Mouse (Mus musculus): Measurements from ENCODE around the gene Phlda1. TPM values are rescaled to one million over a fixed set of nuclear protein-coding genes. Genes with fewer than 3 reads are reported as not detected.

The Phlda1 gene
- polyA plus RNA-seq, 1 experiment from 2014 or later = 25.3 TPM

GRCm38 (mm10) chr10:111508324-111509080, 2.4 kb downstream of the Phlda1 start:
- peak overlapping the region; percentile 87 for H3K4me3 ChIP-seq (replicated peaks; ENCODE audit: low read depth, low read length)
- peak overlapping the region; percentile 81 for H3K4me2 ChIP-seq (ENCODE audit: low read length)
- DNase-seq (ENCODE audit: low spot score) = no peak
- no peaks in the 10 kb centered on the region for H3K36me3 ChIP-seq (ENCODE audit: insufficient read depth, low read length)
- H3K27me3 ChIP-seq (ENCODE audit: insufficient read depth, low read length) = no peaks in the 10 kb centered on the region
- peak overlapping the region; percentile 88; the same call in 1 of the 2 replicates for H3K9ac ChIP-seq (ENCODE audit: low read depth, low read length)
- H3K27ac ChIP-seq = no peak overlapping the region
- no peak for TF ChIP-seq CTCF (IDR thresholded peaks at IDR 0.05; ENCODE audit: low read depth)
- peaks cover 18% of the 10 kb centered on the region; the same call in 1 of the 2 replicates for H3K4me1 ChIP-seq (replicated peaks; ENCODE audit: insufficient read depth, low read length)
- WGBS = 19% methylated on average over 7 of the region's 7 CpGs
- no peak for ATAC-seq (replicated peaks; ENCODE audit: low FRiP score, low read depth)
- H3K9me3 ChIP-seq (replicated peaks; ENCODE audit: low read length) = no peaks in the 10 kb centered on the region

GRCm38 (mm10) chr10:111509103-111509784, 3.2 kb downstream of the Phlda1 start:
- no peaks in the 10 kb centered on the region for H3K36me3 ChIP-seq (ENCODE audit: insufficient read depth, low read length)
- WGBS = 27% methylated on average over 8 of the region's 8 CpGs
- peak overlapping the region; percentile 81 for H3K4me2 ChIP-seq (ENCODE audit: low read length)
- H3K27me3 ChIP-seq (ENCODE audit: insufficient read depth, low read length) = no peaks in the 10 kb centered on the region
- H3K4me1 ChIP-seq (replicated peaks; ENCODE audit: insufficient read depth, low read length) = peaks cover 13% of the 10 kb centered on the region; the same call in 1 of the 2 replicates
- no peak for TF ChIP-seq CTCF (IDR thresholded peaks at IDR 0.05; ENCODE audit: low read depth)
- no peak overlapping the region for H3K9ac ChIP-seq (ENCODE audit: low read depth, low read length)
- peak overlapping the region; percentile 87 for H3K4me3 ChIP-seq (replicated peaks; ENCODE audit: low read depth, low read length)
- no peak overlapping the region for H3K27ac ChIP-seq
- ATAC-seq (replicated peaks; ENCODE audit: low FRiP score, low read depth) (no peak), DNase-seq (ENCODE audit: low spot score) (no peak)
- no peaks in the 10 kb centered on the region for H3K9me3 ChIP-seq (replicated peaks; ENCODE audit: low read length)

GRCm38 (mm10) chr10:111509981-111510380, 3.9 kb downstream of the Phlda1 start:
- Histone ChIP-seq H3K4me1 (replicated peaks; ENCODE audit: insufficient read depth, low read length) (peaks cover 13% of the 10 kb centered on the region; the same call in 1 of the 2 replicates), H3K4me2 (ENCODE audit: low read length) (peak overlapping the region; percentile 81; the same call in 1 of the 2 replicates), H3K36me3 (ENCODE audit: insufficient read depth, low read length) (no peaks in the 10 kb centered on the region), H3K27ac (no peak overlapping the region), H3K27me3 (ENCODE audit: insufficient read depth, low read length) (no peaks in the 10 kb centered on the region), H3K9me3 (replicated peaks; ENCODE audit: low read length) (no peaks in the 10 kb centered on the region), H3K9ac (ENCODE audit: low read depth, low read length) (no peak overlapping the region), H3K4me3 (replicated peaks; ENCODE audit: low read depth, low read length) (no peak overlapping the region)
- DNase-seq (ENCODE audit: low spot score) (no peak), ATAC-seq (replicated peaks; ENCODE audit: low FRiP score, low read depth) (no peak)
- TF ChIP-seq CTCF (IDR thresholded peaks at IDR 0.05; ENCODE audit: low read depth) = no peak
- 64% methylated on average over 7 of the region's 7 CpGs for WGBS

GRCm38 (mm10) chr10:111510798-111511197, 4.7 kb downstream of the Phlda1 start:
- Histone ChIP-seq H3K27me3 (ENCODE audit: insufficient read depth, low read length) (no peaks in the 10 kb centered on the region), H3K27ac (peak overlapping the region; percentile 3; the same call in 1 of the 2 replicates), H3K4me3 (replicated peaks; ENCODE audit: low read depth, low read length) (no peak overlapping the region), H3K4me1 (replicated peaks; ENCODE audit: insufficient read depth, low read length) (peaks cover 17% of the 10 kb centered on the region), H3K36me3 (ENCODE audit: insufficient read depth, low read length) (no peaks in the 10 kb centered on the region), H3K9me3 (replicated peaks; ENCODE audit: low read length) (no peaks in the 10 kb centered on the region), H3K4me2 (ENCODE audit: low read length) (no peak overlapping the region), H3K9ac (ENCODE audit: low read depth, low read length) (no peak overlapping the region)
- ATAC-seq (replicated peaks; ENCODE audit: low FRiP score, low read depth) = no peak
- TF ChIP-seq CTCF (IDR thresholded peaks at IDR 0.05; ENCODE audit: low read depth) = no peak
- DNase-seq (ENCODE audit: low spot score) = peak; percentile 54
- 24% methylated on average over 7 of the region's 7 CpGs for WGBS

GRCm38 (mm10) chr10:111512036-111512568, 6.0 kb downstream of the Phlda1 start:
- DNase-seq (ENCODE audit: low spot score) = no peak
- no peak for TF ChIP-seq CTCF (IDR thresholded peaks at IDR 0.05; ENCODE audit: low read depth)
- WGBS = 71% methylated on average over 10 of the region's 10 CpGs
- Histone ChIP-seq H3K4me2 (ENCODE audit: low read length) (no peak overlapping the region), H3K4me1 (replicated peaks; ENCODE audit: insufficient read depth, low read length) (peaks cover 21% of the 10 kb centered on the region), H3K4me3 (replicated peaks; ENCODE audit: low read depth, low read length) (no peak overlapping the region), H3K27me3 (ENCODE audit: insufficient read depth, low read length) (no peaks in the 10 kb centered on the region), H3K9me3 (replicated peaks; ENCODE audit: low read length) (no peaks in the 10 kb centered on the region), H3K36me3 (ENCODE audit: insufficient read depth, low read length) (no peaks in the 10 kb centered on the region), H3K27ac (no peak overlapping the region), H3K9ac (ENCODE audit: low read depth, low read length) (no peak overlapping the region)
- ATAC-seq (replicated peaks; ENCODE audit: low FRiP score, low read depth) = no peak

GRCm38 (mm10) chr10:111514282-111514885, 8.3 kb downstream of the Phlda1 start:
- no peak for DNase-seq (ENCODE audit: low spot score)
- H3K36me3 ChIP-seq (ENCODE audit: insufficient read depth, low read length) = no peaks in the 10 kb centered on the region
- H3K4me3 ChIP-seq (replicated peaks; ENCODE audit: low read depth, low read length) = no peak overlapping the region
- no peak for ATAC-seq (replicated peaks; ENCODE audit: low FRiP score, low read depth)
- H3K4me2 ChIP-seq (ENCODE audit: low read length) = no peak overlapping the region
- no peak overlapping the region for H3K9ac ChIP-seq (ENCODE audit: low read depth, low read length)
- H3K9me3 ChIP-seq (replicated peaks; ENCODE audit: low read length) = no peaks in the 10 kb centered on the region
- no peak for TF ChIP-seq CTCF (IDR thresholded peaks at IDR 0.05; ENCODE audit: low read depth)
- H3K4me1 ChIP-seq (replicated peaks; ENCODE audit: insufficient read depth, low read length) = peaks cover 18% of the 10 kb centered on the region
- no peaks in the 10 kb centered on the region for H3K27me3 ChIP-seq (ENCODE audit: insufficient read depth, low read length)
- no peak overlapping the region for H3K27ac ChIP-seq
- 93% methylated on average over 5 of the region's 5 CpGs for WGBS
